Mouse (Mus musculus) stomach, postnatal 0 days (tissue): ENCODE measurements around the gene Tpk1.

ENCODE experiments used
- CTCF ChIP-seq: IDR thresholded peaks from 2 replicates; pipeline ENCODE4 v1.5.1; 2016; ENCODE audit warnings: antibody characterized with exemption, low read depth, mild to moderate bottlenecking, moderate library complexity
- EP300 ChIP-seq: optimal IDR thresholded peaks from 2 replicates; pipeline ENCODE3; 2016; ENCODE audit warnings: antibody characterized with exemption

- TF ChIP-seq CTCF (no peak), EP300 (no peak)
Measured at GRCm38 (mm10) chr6:43619258-43619657, 46.8 kb downstream of the Tpk1 start.
